Mouse (Mus musculus) common myeloid progenitor, adult 5-6 weeks (primary cell): ENCODE measurements around the gene Tuba4a. TPM values are rescaled to one million over a fixed set of nuclear protein-coding genes. Genes with fewer than 3 reads are reported as not detected.
A peak's percentile ranks its signal among the peaks of the same experiment; 100 is the strongest.
"Not testable (repeated sequence)": the region's sequence is repeated elsewhere in the genome, so short reads cannot be mapped to it uniquely, and the experiment has no call there.

Experiments
- ATAC-seq: replicated peaks from 2 replicates; pipeline ENCODE4 v1.8.0; 2016; ENCODE audit warnings: low read depth, mild to moderate bottlenecking, moderate TSS enrichment, inconsistent platforms; ENCODE audit not compliant: poor library complexity, severe bottlenecking
- total RNA-seq: library from RNA; stranded (forward); fragments of 200-1000, 187-1606 nt; gene quantifications from 2 replicates; pipeline ENCODE4 v1.2.3, GENCODE M21; 2017

The Tuba4a gene
- total RNA-seq, 1 experiment from 2014 or later, result 186 TPM

- peak; percentile 66 for ATAC-seq
Measured at GRCm38 (mm10) chr1:75236117-75237050, 16.7 kb upstream of the Tuba4a start, which contains the start of gene Dnajb2. TSS of gene Dnajb2 (plus strand) at chr1:75236406.

- ATAC-seq, result peak; percentile 75
Measured at GRCm38 (mm10) chr1:75234606-75235005, 14.9 kb upstream of the Tuba4a start.

- ATAC-seq, result not testable (repeated sequence)
Measured at GRCm38 (mm10) chr1:75232489-75232888, 12.8 kb upstream of the Tuba4a start.

GRCm38 (mm10) chr1:75231664-75232152 lies 12.0 kb upstream of the Tuba4a start, which contains the start of gene A630095N17Rik:
TSS of gene A630095N17Rik (minus strand) at chr1:75232102.
- ATAC-seq, result no peak

GRCm38 (mm10) chr1:75231224-75231623 lies 11.6 kb upstream of the Tuba4a start:
- no peak for ATAC-seq

- ATAC-seq, result peak; percentile 10; the same call in 1 of the 2 replicates
Measured at GRCm38 (mm10) chr1:75230335-75230994, 10.8 kb upstream of the Tuba4a start.

- peak; percentile 81 for ATAC-seq
Measured at GRCm38 (mm10) chr1:75229158-75229557, 9.5 kb upstream of the Tuba4a start.

GRCm38 (mm10) chr1:75227653-75228052 lies 8.0 kb upstream of the Tuba4a start:
- ATAC-seq, result no peak

- ATAC-seq, result no peak
Measured at GRCm38 (mm10) chr1:75226138-75226537, 6.5 kb upstream of the Tuba4a start.

GRCm38 (mm10) chr1:75225473-75225872 lies 5.8 kb upstream of the Tuba4a start:
- no peak for ATAC-seq

- ATAC-seq, result peak; percentile 65
Measured at GRCm38 (mm10) chr1:75223532-75223931, 3.9 kb upstream of the Tuba4a start.

- ATAC-seq, result no peak
Measured at GRCm38 (mm10) chr1:75222926-75223325, 3.3 kb upstream of the Tuba4a start.

GRCm38 (mm10) chr1:75221538-75221937 lies 1.9 kb upstream of the Tuba4a start:
- ATAC-seq, result no peak

GRCm38 (mm10) chr1:75219078-75219477 lies 587 bp downstream of the Tuba4a start:
- ATAC-seq, result peak; percentile 70

GRCm38 (mm10) chr1:75218227-75219001 lies 1.3 kb downstream of the Tuba4a start:
- peak; percentile 24 for ATAC-seq

- no peak for ATAC-seq
Measured at GRCm38 (mm10) chr1:75217893-75218226, 1.8 kb downstream of the Tuba4a start.

- no peak for ATAC-seq
Measured at GRCm38 (mm10) chr1:75216797-75217585, 2.7 kb downstream of the Tuba4a start.

GRCm38 (mm10) chr1:75215785-75216184 lies 3.9 kb downstream of the Tuba4a start:
- no peak for ATAC-seq

- ATAC-seq, result no peak
Measured at GRCm38 (mm10) chr1:75214886-75215285, 4.8 kb downstream of the Tuba4a start.
